Mouse (Mus musculus) midbrain, embryonic 15.5 days (tissue): Measurements from ENCODE around the gene Calr. TPM values are rescaled to one million over a fixed set of nuclear protein-coding genes. Genes with fewer than 3 reads are reported as not detected.

ENCODE experiments used
- ATAC-seq: fragments of 200-750 bp; cut with Nextera tagmentation; replicated peaks from 2 replicates; pipeline ENCODE4 v1.8.0; 2017; ENCODE audit warnings: moderate TSS enrichment
- H3K27ac ChIP-seq: fragments of 300-500 bp; sonication (generic); 2 replicates; pipeline ENCODE4 v1.5.1; 2015; ENCODE audit warnings: mild to moderate bottlenecking, inconsistent platforms
- H3K27me3 ChIP-seq: fragments of 300-500 bp; sonication (generic); replicated peaks from 2 replicates; pipeline ENCODE4 v1.6.1; 2015; ENCODE audit warnings: inconsistent platforms
- H3K36me3 ChIP-seq: fragments of 300-500 bp; sonication (generic); replicated peaks from 2 replicates; pipeline ENCODE4 v1.6.1; 2015; ENCODE audit warnings: inconsistent platforms
- H3K4me1 ChIP-seq: fragments of 300-500 bp; sonication (generic); 2 replicates; pipeline ENCODE4 v1.6.1; 2015; ENCODE audit warnings: inconsistent platforms
- H3K4me2 ChIP-seq: fragments of 300-500 bp; sonication (generic); 2 replicates; pipeline ENCODE4 v1.6.1; 2015; ENCODE audit warnings: inconsistent platforms, mild to moderate bottlenecking, moderate library complexity
- H3K4me3 ChIP-seq: fragments of 300-500 bp; sonication (generic); 2 replicates; pipeline ENCODE4 v1.5.1; 2015; ENCODE audit warnings: mild to moderate bottlenecking, inconsistent platforms
- H3K9ac ChIP-seq: fragments of 300-500 bp; sonication (generic); 2 replicates; pipeline ENCODE4 v1.6.1; 2015; ENCODE audit warnings: mild to moderate bottlenecking, inconsistent platforms
- H3K9me3 ChIP-seq: fragments of 300-500 bp; sonication (generic); 2 replicates; pipeline ENCODE4 v1.6.1; 2016; ENCODE audit warnings: inconsistent platforms
- WGBS: fragments of 180-500 bp; shearing (Covaris S2); methylation state at CpG from one replicate; pipeline ENCODE4 v1.1.7; 2015; ENCODE audit warnings: mixed read lengths; 5-methylcytosine and 5-hydroxymethylcytosine counted together
- polyA plus RNA-seq: library from polyadenylated mRNA; unstranded; fragments of >200 nt; fragmentation: Nextera tagmentation; extraction: Ambion mirVana; gene quantifications from 2 replicates; pipeline ENCODE4 v1.2.1, GENCODE M21; 2015

Calr gene
- polyA plus RNA-seq, 1 experiment from 2014 or later: 669 TPM

DNA sequence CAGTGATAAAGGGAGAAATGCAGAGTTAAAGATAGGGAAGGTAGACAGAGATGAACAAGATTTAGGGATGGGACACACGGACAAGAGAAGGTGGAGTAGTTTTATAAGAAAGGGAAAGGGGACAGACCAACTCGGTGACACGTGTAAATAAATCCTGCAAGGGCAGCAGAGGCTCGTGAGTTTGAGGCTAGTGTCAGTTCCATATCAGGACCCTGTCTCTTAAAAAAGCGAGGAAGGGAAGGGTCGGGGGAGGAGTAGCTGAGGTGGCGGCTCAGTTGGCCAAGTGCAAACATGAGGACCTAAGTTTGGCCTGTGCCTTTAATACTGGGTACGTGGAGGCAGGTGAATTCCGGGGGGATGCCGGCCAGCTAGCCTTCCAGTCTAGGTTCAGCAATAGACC, 35.4 kb downstream of the Calr start:
- Histone ChIP-seq H3K4me3 (peak overlapping the region; percentile 36), H3K27ac (peak overlapping the region; percentile 65), H3K4me1 (peaks cover 26% of the 10 kb centered on the region), H3K4me2 (peak overlapping the region; percentile 59), H3K9me3 (no peaks in the 10 kb centered on the region), H3K36me3 (no peaks in the 10 kb centered on the region), H3K9ac (peak overlapping the region; percentile 25), H3K27me3 (peaks cover 27% of the 10 kb centered on the region)
- no peak for ATAC-seq
- WGBS: 9% methylated on average over 10 of the region's 10 CpGs

DNA sequence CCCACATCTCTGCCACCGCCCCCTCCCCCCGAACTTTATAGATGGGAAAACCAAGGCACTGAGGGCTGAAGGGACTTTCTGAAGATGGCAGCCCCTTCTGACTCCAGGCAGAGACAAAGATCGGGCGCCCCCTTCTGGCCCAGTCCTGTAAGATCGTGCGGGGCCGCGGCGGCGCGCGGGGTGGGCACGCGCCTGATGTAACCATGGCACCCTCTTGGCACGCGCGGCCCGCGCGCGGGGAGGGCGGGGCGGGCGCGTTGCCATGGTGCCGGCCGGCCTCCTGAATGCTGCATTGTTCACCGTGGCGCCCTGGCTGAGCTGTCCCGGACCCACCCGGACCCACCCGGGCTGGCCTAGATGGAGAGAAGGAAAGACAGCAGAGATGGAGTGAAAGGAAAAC, 35.8 kb downstream of the Calr start:
- peak; percentile 86 for ATAC-seq
- Histone ChIP-seq H3K9me3 (no peaks in the 10 kb centered on the region), H3K27ac (peak overlapping the region; percentile 65), H3K9ac (peak overlapping the region; percentile 25), H3K4me2 (peak overlapping the region; percentile 59), H3K4me1 (peaks cover 26% of the 10 kb centered on the region), H3K27me3 (peaks cover 28% of the 10 kb centered on the region), H3K36me3 (no peaks in the 10 kb centered on the region), H3K4me3 (peak overlapping the region; percentile 36)
- WGBS: under 1% methylated on average over 32 of the region's 32 CpGs

DNA sequence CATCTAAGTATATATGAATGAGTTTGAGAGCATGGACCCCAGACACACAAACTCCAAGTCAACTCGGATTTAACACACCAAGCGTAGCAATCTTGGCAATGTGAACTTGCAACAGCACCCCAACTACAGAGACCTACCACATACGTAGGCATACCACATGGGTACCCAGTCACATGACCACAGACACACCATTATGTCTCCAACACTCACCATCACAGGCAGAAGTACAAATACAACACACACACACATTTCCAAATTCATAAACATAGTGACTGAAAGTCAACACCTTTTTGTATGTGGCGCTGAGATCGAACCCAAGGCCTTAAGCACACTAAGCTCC, 36.8 kb downstream of the Calr start:
- Histone ChIP-seq H3K4me3 (no peak overlapping the region), H3K27ac (no peak overlapping the region), H3K4me1 (peaks cover 21% of the 10 kb centered on the region), H3K9ac (no peak overlapping the region), H3K36me3 (no peaks in the 10 kb centered on the region), H3K9me3 (no peaks in the 10 kb centered on the region), H3K4me2 (no peak overlapping the region), H3K27me3 (peaks cover 38% of the 10 kb centered on the region)
- WGBS: 74% methylated on average over 5 of the region's 5 CpGs
- no peak for ATAC-seq

DNA sequence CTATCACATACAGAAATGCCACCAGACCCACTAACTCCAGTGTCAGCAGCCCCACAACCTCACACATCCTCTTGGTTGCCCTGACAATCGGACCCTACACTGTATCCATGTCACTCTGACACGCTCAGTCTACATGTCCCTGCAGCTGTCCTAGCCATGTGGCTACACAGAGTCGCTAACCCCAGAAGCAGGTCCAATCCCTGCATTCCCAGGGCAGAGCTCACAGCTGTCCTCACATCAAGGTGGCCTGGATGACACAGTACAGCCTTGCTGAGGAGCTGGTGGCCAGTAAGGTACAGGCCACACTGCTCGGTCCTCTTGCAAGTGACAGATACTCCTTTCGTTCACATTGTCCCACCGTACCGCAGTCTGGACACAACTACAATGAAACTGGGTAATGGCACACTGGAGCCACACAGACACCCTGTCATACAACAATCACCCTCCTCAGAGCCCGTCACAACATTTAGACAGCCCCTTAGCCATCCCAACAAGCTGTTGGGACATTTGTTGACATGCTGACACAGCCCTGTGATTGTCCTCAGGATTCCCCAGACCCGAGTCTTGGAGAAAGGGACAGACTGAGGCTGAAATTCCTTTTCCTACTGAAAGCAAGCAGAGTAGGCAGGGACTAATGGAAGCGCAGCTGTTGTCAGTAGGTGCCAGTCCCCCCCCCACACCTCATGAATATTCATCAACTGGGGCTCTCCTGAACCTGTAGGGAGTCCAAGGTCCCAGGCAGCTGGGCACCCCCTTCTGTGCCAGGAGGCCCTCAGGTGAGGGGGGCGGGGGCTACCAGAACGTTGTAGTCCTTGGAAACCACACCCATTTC, 37.4 kb downstream of the Calr start:
- Histone ChIP-seq H3K4me3 (no peak overlapping the region), H3K9me3 (no peaks in the 10 kb centered on the region), H3K4me1 (peaks cover 15% of the 10 kb centered on the region), H3K4me2 (no peak overlapping the region), H3K27me3 (peaks cover 42% of the 10 kb centered on the region), H3K9ac (no peak overlapping the region), H3K27ac (no peak overlapping the region), H3K36me3 (no peaks in the 10 kb centered on the region)
- no peak for ATAC-seq
- 62% methylated on average over 12 of the region's 12 CpGs for WGBS

DNA sequence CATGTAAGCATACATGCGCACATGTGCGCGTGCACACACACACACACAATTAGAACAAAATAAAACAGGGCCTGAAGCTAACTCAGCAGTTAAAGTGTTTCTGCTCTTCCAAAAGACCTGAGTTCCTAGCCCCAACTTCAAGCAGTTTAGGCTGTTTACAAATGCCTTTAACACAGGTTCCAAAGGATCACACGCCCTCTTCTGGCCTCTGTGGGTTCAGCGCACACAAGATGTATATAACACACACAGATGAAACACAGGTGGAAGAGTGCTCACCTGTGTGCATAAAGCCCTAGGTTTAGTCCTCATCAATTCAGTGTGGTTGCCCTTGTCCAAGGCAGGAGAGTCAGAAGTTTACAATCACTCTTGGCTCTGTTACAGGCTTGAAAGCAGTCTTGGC, 40.7 kb downstream of the Calr start:
- Histone ChIP-seq H3K27me3 (peaks cover 53% of the 10 kb centered on the region), H3K36me3 (no peaks in the 10 kb centered on the region), H3K4me3 (no peak overlapping the region), H3K4me2 (no peak overlapping the region), H3K9me3 (no peaks in the 10 kb centered on the region), H3K27ac (no peak overlapping the region), H3K4me1 (peaks cover 8% of the 10 kb centered on the region), H3K9ac (no peak overlapping the region)
- 94% methylated on average over 5 of the region's 5 CpGs for WGBS
- ATAC-seq: no peak

DNA sequence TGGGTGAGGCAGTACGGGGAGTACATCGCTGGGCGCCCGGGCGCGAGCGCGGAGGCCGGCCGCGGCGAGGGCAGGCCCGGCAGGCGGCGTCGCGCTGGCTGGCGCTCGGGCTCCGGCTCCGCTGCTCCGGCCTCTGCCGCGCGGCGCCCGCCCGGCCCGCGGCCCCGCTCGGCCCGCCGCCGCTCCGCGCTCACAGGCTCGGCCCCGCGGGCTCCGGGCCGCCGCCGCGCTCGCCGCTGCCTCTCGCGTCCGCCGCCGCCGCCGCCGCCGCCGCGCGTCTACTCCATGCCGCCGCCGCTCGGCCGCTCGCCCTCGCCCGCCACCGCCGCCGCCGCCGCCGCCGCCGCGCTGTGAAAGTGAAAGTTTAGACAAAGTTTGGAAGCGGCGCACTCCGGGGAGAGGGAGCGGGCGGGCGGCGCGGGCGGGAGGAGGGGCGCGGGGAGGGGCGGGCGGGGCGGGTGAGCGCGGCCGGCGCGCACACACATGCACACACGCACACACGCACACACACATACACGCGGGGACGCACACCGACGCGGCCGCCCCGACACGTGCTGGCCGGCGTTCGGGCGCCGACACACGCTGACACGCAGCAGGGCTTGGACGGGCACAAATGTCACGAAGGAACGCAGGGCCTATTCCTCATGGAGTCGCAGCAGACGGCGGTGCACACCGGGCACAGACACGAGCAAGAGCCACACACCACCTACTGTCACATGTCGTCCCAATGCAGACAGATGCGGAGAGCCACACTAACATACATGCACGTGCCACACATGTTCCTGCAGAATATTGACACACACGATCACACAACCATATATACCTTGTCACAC, 46.5 kb downstream of the Calr start, which contains the start of gene Nfix:
Gene Nfix, minus strand, starts transcription at position 346 of the 833 bp plus-strand sequence.
- ATAC-seq: peak; percentile 46
- peak within 1 kb of the TSS; percentile 97 for H3K4me2 ChIP-seq
- peak within 1 kb of the TSS; percentile 76 for H3K27ac ChIP-seq
- H3K4me3 ChIP-seq: peak within 1 kb of the TSS; percentile 62
- H3K9me3 ChIP-seq: no peaks in the 10 kb centered on the region
- peaks cover 18% of the 10 kb centered on the region for H3K4me1 ChIP-seq
- no peaks in the 10 kb centered on the region for H3K36me3 ChIP-seq
- peak within 1 kb of the TSS; percentile 60 for H3K9ac ChIP-seq
- peaks cover 81% of the 10 kb centered on the region for H3K27me3 ChIP-seq
- WGBS: 1% methylated on average over 71 of the region's 125 CpGs

DNA sequence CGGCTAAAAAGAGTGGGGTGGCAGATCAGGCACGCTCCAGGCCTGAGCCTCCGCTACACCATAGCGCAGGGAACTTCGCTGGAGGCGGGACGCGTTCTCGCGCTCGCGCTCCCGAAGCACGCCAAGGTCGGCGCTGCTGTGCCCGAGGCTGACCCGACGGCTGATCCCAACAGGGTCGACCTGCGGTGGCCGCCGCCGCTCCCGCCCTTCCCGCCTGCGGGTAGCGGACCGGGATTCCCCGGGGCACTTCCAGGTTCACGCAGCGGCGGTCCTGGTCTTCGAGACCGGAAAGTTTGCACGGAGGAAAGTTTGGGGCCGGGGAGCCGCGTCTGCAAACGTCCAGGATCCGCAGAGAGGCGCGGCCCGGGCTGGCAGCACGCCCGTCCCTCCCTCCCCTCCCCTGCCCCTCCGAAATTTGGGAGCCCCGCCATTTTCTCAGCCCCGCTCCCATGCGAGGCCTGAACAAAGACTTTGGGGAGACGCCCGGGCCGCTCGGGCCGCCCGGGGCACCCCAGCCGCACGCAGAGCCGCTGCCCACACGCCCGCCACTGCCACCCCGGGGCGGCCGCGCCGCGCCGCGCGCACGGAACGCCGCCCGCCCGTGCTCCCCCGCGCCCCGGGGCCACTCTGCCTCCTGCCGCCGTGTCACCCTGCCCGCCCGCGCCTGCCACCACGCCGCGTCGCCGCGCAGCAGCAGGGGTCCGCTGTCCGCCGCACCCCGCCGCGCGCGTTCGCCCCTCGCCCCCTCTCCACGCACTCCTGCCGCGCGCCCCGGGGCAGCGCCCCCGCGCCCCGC, 47.4 kb downstream of the Calr start:
- H3K9ac ChIP-seq: peak overlapping the region; percentile 60
- peak overlapping the region; percentile 62 for H3K4me3 ChIP-seq
- no peaks in the 10 kb centered on the region for H3K9me3 ChIP-seq
- WGBS: under 1% methylated on average over 94 of the region's 108 CpGs
- peak overlapping the region; percentile 76 for H3K27ac ChIP-seq
- peak overlapping the region; percentile 97 for H3K4me2 ChIP-seq
- no peak for ATAC-seq
- no peaks in the 10 kb centered on the region for H3K36me3 ChIP-seq
- H3K27me3 ChIP-seq: peaks cover 74% of the 10 kb centered on the region
- peaks cover 23% of the 10 kb centered on the region for H3K4me1 ChIP-seq

DNA sequence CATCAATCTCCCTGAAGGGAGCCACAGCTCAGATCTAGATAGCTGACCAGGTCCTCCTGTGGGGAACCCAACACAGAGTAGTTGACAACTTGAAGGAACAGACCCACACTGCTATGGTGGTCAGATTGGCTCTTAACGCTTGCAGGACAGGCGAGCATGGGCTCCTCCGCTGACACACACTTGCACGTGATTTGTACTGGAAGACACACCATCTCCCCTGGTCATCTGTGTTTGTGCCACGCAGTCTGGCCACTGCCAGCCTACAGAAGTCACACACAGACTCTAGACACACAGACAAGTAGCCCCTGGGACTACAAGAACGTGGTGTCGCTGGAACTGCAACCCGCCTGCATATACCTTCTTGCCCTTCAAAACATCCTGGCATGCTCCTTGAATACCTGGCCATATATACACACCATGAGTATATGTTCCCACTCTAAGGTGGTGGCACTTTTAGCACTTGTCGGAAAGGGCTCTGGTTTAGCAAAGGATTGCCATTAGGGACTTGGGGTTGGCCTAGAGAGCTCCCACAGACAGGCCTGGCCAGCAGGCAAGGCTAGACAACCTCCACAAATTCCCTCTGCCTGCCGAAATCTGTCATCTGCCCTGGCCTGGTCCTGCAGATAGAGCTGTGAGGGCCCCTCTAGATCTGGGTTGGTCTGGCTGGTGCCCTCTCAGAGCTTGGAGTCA, 48.1 kb downstream of the Calr start:
- 39% methylated on average over 10 of the region's 10 CpGs for WGBS
- Histone ChIP-seq H3K27me3 (peaks cover 79% of the 10 kb centered on the region), H3K4me2 (peak overlapping the region; percentile 97), H3K9ac (peak overlapping the region; percentile 60), H3K9me3 (no peaks in the 10 kb centered on the region), H3K27ac (peak overlapping the region; percentile 76), H3K4me1 (peaks cover 26% of the 10 kb centered on the region), H3K36me3 (no peaks in the 10 kb centered on the region), H3K4me3 (peak overlapping the region; percentile 62)
- ATAC-seq: no peak

DNA sequence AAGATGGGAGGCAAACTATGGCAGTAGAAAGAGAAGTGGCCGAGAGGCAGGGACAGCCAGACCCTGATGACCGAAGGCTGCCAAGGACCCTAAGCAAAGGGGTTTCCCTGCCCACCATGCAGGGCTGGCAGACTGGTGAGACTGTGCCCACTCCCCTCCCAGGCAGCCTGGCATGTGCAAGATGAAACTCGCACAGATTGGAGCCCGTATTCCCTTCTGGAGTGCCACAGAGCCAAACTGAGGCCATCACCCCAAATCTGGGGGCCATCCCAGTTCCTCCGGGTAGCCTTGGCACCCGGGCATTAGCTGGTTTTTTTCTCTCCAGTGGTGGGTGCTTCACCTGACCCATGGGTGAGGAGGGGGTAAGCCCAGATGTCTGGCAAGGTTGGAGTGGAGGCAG, 48.8 kb downstream of the Calr start:
- Histone ChIP-seq H3K9ac (no peak overlapping the region; the same call in 1 of the 2 replicates), H3K36me3 (no peaks in the 10 kb centered on the region), H3K4me3 (peak overlapping the region; percentile 62; the same call in 1 of the 2 replicates), H3K27me3 (peaks cover 75% of the 10 kb centered on the region), H3K9me3 (no peaks in the 10 kb centered on the region), H3K27ac (peak overlapping the region; percentile 13), H3K4me2 (peak overlapping the region; percentile 97), H3K4me1 (peaks cover 26% of the 10 kb centered on the region)
- 79% methylated on average over 6 of the region's 6 CpGs for WGBS
- no peak for ATAC-seq

DNA sequence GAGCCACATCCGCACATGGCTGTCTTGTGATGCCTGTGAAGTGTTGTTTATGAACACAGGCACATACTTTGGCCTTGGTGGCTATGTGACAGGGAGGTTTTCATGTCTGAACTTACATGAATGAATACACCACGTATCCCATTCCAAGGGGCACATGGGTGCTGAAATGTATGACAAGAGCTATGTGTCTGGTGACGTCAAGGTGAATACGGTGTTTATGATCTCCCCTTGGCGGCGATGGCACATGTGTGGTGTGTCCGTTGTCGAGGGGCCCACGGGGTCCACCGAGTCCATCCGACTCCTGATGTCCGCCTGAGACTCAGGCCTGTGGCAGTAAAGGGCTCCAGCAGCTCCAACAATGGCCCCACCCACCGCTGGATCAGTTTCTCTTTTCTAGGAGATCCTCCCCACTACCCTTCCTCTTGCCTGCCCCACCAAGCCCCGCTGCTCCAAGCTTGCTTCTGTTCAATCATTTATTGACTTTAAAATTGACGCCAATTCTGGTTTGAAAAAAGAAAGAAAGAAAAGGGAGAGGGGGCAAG, 49.4 kb downstream of the Calr start:
- Histone ChIP-seq H3K27ac (peak overlapping the region; percentile 13; the same call in 1 of the 2 replicates), H3K9me3 (no peaks in the 10 kb centered on the region), H3K4me1 (peaks cover 27% of the 10 kb centered on the region), H3K9ac (no peak overlapping the region), H3K4me2 (peak overlapping the region; percentile 97; the same call in 1 of the 2 replicates), H3K27me3 (peaks cover 72% of the 10 kb centered on the region), H3K4me3 (no peak overlapping the region), H3K36me3 (no peaks in the 10 kb centered on the region)
- ATAC-seq: no peak
- 79% methylated on average over 15 of the region's 15 CpGs for WGBS

DNA sequence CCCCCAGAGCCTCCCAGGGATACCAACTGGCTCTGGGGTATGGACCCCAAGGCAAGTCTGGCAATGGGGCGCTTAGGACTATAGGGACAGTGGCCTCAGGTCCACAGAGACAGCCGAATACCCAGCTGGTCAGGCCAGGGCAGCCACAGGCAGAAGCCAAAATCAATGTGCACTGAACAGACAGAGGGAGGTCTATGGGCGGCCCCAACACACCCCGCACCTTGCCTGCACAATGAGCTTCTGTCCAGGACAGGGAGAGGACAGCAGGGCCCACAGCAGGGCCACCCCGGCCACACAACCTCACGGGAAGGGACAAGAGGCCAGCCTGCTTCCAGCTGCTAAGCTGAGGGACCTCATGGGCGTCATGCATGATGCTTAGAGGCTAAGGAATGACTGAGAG, 52.2 kb downstream of the Calr start:
- H3K27ac ChIP-seq: peak overlapping the region; percentile 80
- peak overlapping the region; percentile 4; the same call in 1 of the 2 replicates for H3K4me2 ChIP-seq
- ATAC-seq: peak; percentile 21; the same call in 1 of the 2 replicates
- peaks cover 72% of the 10 kb centered on the region for H3K27me3 ChIP-seq
- peaks cover 21% of the 10 kb centered on the region for H3K4me1 ChIP-seq
- WGBS: 39% methylated on average over 7 of the region's 7 CpGs
- no peaks in the 10 kb centered on the region for H3K9me3 ChIP-seq
- no peaks in the 10 kb centered on the region for H3K36me3 ChIP-seq
- no peak overlapping the region for H3K9ac ChIP-seq
- no peak overlapping the region for H3K4me3 ChIP-seq
